Mouse (Mus musculus) kidney, adult 2 months (tissue): Measurements from ENCODE around the gene Pafah1b2.

ENCODE experiments used
- CTCF ChIP-seq: fragments of 200-500 bp; conservative IDR thresholded peaks from 2 replicates; pipeline ENCODE4 v1.5.1; 2011; ENCODE audit warnings: low read depth, mild to moderate bottlenecking, control low read depth, low read length, moderate library complexity, mixed read lengths; ENCODE audit not compliant: insufficient read depth, insufficient read length
- POLR2A ChIP-seq: fragments of 200-500 bp; IDR thresholded peaks from one replicate; pipeline ENCODE4 v1.6.1; 2011; ENCODE audit warnings: low read depth, low read length, control low read depth

DNA sequence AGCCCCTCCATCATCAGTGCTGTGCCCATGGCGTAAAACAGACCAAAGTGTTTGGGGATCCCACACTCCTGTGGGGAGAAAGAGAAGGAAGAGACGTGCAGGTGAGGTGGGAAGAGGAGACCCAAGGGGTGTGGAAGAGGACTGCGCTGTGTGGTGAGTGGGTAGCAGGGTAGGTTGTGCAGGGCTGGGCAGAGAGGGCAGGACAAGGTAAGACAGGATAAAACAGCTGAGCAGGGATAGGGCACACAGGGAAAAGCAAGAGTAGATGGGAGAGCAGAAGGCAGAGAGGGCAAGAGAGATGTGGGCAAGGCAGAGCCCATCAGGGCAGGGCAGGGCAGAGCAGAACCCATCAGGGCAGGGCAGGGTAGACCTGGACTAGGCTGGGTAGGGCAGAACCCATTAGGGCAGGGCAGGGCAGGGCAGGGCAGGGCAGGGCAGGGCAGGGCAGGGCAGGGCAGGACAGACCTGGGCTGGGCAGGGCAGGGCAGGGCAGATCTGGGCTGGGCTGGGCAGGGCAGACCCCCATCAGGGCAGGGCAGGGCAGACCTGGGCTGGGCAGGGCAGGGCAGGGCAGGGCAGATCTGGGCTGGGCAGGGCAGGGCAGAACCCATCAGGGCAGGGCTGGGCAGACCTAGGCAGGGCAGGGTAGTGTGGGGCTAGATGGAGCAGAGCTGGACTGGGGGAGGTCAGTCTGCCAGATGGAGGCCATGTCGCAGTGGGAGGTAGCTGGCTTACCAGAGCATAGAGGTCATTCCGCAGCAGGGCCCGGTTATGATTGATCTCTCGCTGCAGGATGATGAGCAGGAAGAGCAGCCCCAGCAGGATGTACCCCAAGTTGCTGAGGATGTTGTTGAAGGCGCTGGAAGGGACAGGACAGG is 68.6 kb downstream of the Pafah1b2 start:
- TF ChIP-seq CTCF, result no peak
- TF ChIP-seq POLR2A, result no peak
